15 mouse cellular contexts compared by ENCODE assay signal in genomic region chr2:158799328-158799727, GRCm38 (mm10). TPM values are rescaled to one million over a fixed set of nuclear protein-coding genes. Genes with fewer than 3 reads are reported as not detected.
A peak's percentile ranks its signal among the peaks of the same experiment; 100 is the strongest.
DNase-seq lines count a peak whose midpoint lies in the region; ATAC-seq and TF ChIP-seq lines count a peak whose summit lies in the region.
"Had no signal": no experiment of that assay in that cellular context is flagged by ENCODE, and none has a peak within 500 bp of the region (broad histone marks: within the 10 kb centered on the region; RNA-seq: fewer than 3 reads in every experiment).

No protein-coding gene starts in this region.

- H3K4me2 ChIP-seq in forebrain, embryonic 12.5 days, result no peak overlapping the region
- no peak overlapping the region for H3K4me2 ChIP-seq in forebrain, embryonic 15.5 days (replicated peaks)
- no peak overlapping the region for H3K4me2 ChIP-seq in embryonic facial prominence, embryonic 13.5 days
- H3K4me2 ChIP-seq: liver, embryonic 13.5 days; stomach, embryonic 15.5 days had no signal

- no peak overlapping the region for H3K4me3 ChIP-seq in forebrain, embryonic 12.5 days (replicated peaks)
- H3K4me3 ChIP-seq in forebrain, embryonic 15.5 days, result no peak overlapping the region
- no peak overlapping the region for H3K4me3 ChIP-seq in embryonic facial prominence, embryonic 13.5 days
- H3K4me3 ChIP-seq in olfactory bulb, adult 2 months (ENCODE audit: insufficient read depth, low read depth, low read length), result no peak overlapping the region
- H3K4me3 ChIP-seq: left cerebral cortex, adult 2 months; liver, embryonic 13.5 days; stomach, embryonic 15.5 days had no signal

- TF ChIP-seq POLR2A in olfactory bulb, adult 2 months (IDR thresholded peaks at IDR 0.05; ENCODE audit: insufficient read depth, low read depth, low read length), result no peak

- H3K9ac ChIP-seq in forebrain, embryonic 12.5 days, result 0 out of 2 replicates have a peak overlapping the region, but pooled peaks have one; percentile 25
- H3K9ac ChIP-seq in forebrain, embryonic 15.5 days (replicated peaks), result no peak overlapping the region
- no peak overlapping the region for H3K9ac ChIP-seq in embryonic facial prominence, embryonic 13.5 days
- H3K9ac ChIP-seq: liver, embryonic 13.5 days; stomach, embryonic 15.5 days had no signal

- 52% methylated on average over 4 of the region's 4 CpGs for WGBS in forebrain, embryonic 12.5 days
- WGBS in forebrain, embryonic 15.5 days, result 37% methylated on average over 4 of the region's 4 CpGs
- 42% methylated on average over 4 of the region's 4 CpGs for WGBS in embryonic facial prominence, embryonic 13.5 days
- WGBS in olfactory bulb, adult 2 months, result 12% methylated on average over 4 of the region's 4 CpGs

- H3K9me3 ChIP-seq in forebrain, embryonic 12.5 days, result no peaks in the 10 kb centered on the region
- no peaks in the 10 kb centered on the region for H3K9me3 ChIP-seq in forebrain, embryonic 15.5 days
- no peaks in the 10 kb centered on the region for H3K9me3 ChIP-seq in embryonic facial prominence, embryonic 13.5 days
- H3K9me3 ChIP-seq: liver, embryonic 13.5 days; stomach, embryonic 15.5 days had no signal

- no peak for TF ChIP-seq CTCF in olfactory bulb, adult 2 months (IDR thresholded peaks at IDR 0.05; ENCODE audit: insufficient read depth, low read depth, low read length)

- H3K4me1 ChIP-seq in forebrain, embryonic 12.5 days, result peaks cover 15% of the 10 kb centered on the region
- peaks cover 12% of the 10 kb centered on the region for H3K4me1 ChIP-seq in forebrain, embryonic 15.5 days
- H3K4me1 ChIP-seq in embryonic facial prominence, embryonic 13.5 days, result peaks cover 6% of the 10 kb centered on the region; the same call in 1 of the 2 replicates
- peaks cover 19% of the 10 kb centered on the region for H3K4me1 ChIP-seq in olfactory bulb, adult 2 months (ENCODE audit: control insufficient read depth, insufficient read depth, low read length)

- peak; percentile 29 to 39 for DNase-seq in left cerebral cortex, postnatal 14 days (ENCODE audit: low spot score in 2 of 2)
- no peak for DNase-seq in left cerebral cortex, adult 8-10 months (ENCODE audit: low spot score in 2 of 2)
- no peak for DNase-seq in thymus, postnatal 36 days
- no peak for DNase-seq in left cerebral cortex, adult 9 months (ENCODE audit: low spot score in 2 of 2)
- DNase-seq: cerebellum, adult 18-20 months; kidney, adult 8-10 months; liver, embryonic 13.5 days had no signal

- intact Hi-C loops in left cerebral cortex, postnatal 14 days (cut with DNase I), result no loop called here

- no peak for ATAC-seq in forebrain, embryonic 12.5 days (ENCODE audit: low FRiP score)
- no peak for ATAC-seq in forebrain, embryonic 15.5 days (replicated peaks)
- no peak for ATAC-seq in embryonic facial prominence, embryonic 13.5 days (ENCODE audit: insufficient number of reproducible peaks, insufficient read depth, low FRiP score, low TSS enrichment, low read depth)
- ATAC-seq: midbrain, embryonic 16.5 days had no signal

- peaks cover 33% of the 10 kb centered on the region for H3K36me3 ChIP-seq in forebrain, embryonic 12.5 days (replicated peaks)
- peaks cover 19% of the 10 kb centered on the region for H3K36me3 ChIP-seq in forebrain, embryonic 15.5 days
- H3K36me3 ChIP-seq in embryonic facial prominence, embryonic 13.5 days, result peaks cover 42% of the 10 kb centered on the region

- peak overlapping the region; percentile 50 for H3K27ac ChIP-seq in forebrain, embryonic 12.5 days
- no peak overlapping the region for H3K27ac ChIP-seq in forebrain, embryonic 15.5 days (replicated peaks)
- H3K27ac ChIP-seq in embryonic facial prominence, embryonic 13.5 days, result peak overlapping the region; percentile 45; the same call in 1 of the 2 replicates
- H3K27ac ChIP-seq in olfactory bulb, adult 2 months (ENCODE audit: insufficient read depth, low read depth, low read length), result peak overlapping the region; percentile 49; the same call in 1 of the 2 replicates
- H3K27ac ChIP-seq: left cerebral cortex, adult 2 months; liver, embryonic 13.5 days; stomach, embryonic 15.5 days had no signal

- H3K27me3 ChIP-seq in forebrain, embryonic 12.5 days, result no peaks in the 10 kb centered on the region
- H3K27me3 ChIP-seq in forebrain, embryonic 15.5 days, result no peaks in the 10 kb centered on the region
- no peaks in the 10 kb centered on the region for H3K27me3 ChIP-seq in embryonic facial prominence, embryonic 13.5 days
- H3K27me3 ChIP-seq: CH12.LX; liver, embryonic 13.5 days; stomach, embryonic 15.5 days had no signal

RNA-seq across cellular contexts. Expression of gene Dhx35, which starts 4.7 kb away (rescaled TPM):
- 20.1 and 22.7 TPM in 2 replicates for polyA plus RNA-seq in forebrain, embryonic 12.5 days (2016; fragmentation: Nextera tagmentation; extraction: Ambion mirVana)
- 17.1 and 17.3 TPM in 2 replicates for polyA plus RNA-seq in forebrain, embryonic 15.5 days (2015; fragmentation: Nextera tagmentation; extraction: Ambion mirVana)
- total RNA-seq in left cerebral cortex, postnatal 14 days (2021), result 10 to 100 TPM; 14.1 to 17.4 TPM
- 10 to 100 TPM; 18.5 to 24.0 (median 20.4) TPM for total RNA-seq in left cerebral cortex, adult 8-10 months (2022)
- 15.1 and 16.5 TPM in 2 replicates for polyA plus RNA-seq in embryonic facial prominence, embryonic 13.5 days (2015; fragmentation: Nextera tagmentation; extraction: Ambion mirVana)
- not detected in 2 replicates for polyA plus RNA-seq in olfactory bulb, adult 2 months (2012; ENCODE audit: insufficient read depth, insufficient read length, low replicate concordance, missing spikeins)

RNA-seq across cellular contexts. Expression of gene Fam83d, which starts 31.4 kb away (rescaled TPM):
- polyA plus RNA-seq in forebrain, embryonic 12.5 days (2016; fragmentation: Nextera tagmentation; extraction: Ambion mirVana), result 50.9 and 51.0 TPM in 2 replicates
- polyA plus RNA-seq in forebrain, embryonic 15.5 days (2015; fragmentation: Nextera tagmentation; extraction: Ambion mirVana), result 22.0 and 22.8 TPM in 2 replicates
- 1 to 10 TPM; 1.0 to 1.3 TPM for total RNA-seq in left cerebral cortex, postnatal 14 days (2021)
- 1 to 10 TPM; 1.2 to 2.5 (median 1.3) TPM for total RNA-seq in left cerebral cortex, adult 8-10 months (2022)
- 46.8 and 47.5 TPM in 2 replicates for polyA plus RNA-seq in embryonic facial prominence, embryonic 13.5 days (2015; fragmentation: Nextera tagmentation; extraction: Ambion mirVana)
- polyA plus RNA-seq in olfactory bulb, adult 2 months (2012; ENCODE audit: insufficient read depth, insufficient read length, low replicate concordance, missing spikeins), result not detected in 2 replicates

Comparison
In these comparisons a context has a peak if more than half of its experiments do, and no peak if none do; other contexts are left out.
1. DNase-seq: peak in left cerebral cortex, postnatal 14 days (2 of 2); none in left cerebral cortex, adult 8-10 months (0 of 2), thymus, postnatal 36 days (0 of 2) and left cerebral cortex, adult 9 months (0 of 2).
2. RNA of gene Fam83d, which starts 31.4 kb away (polyA plus RNA-seq): 50.9 to 51.0 TPM in forebrain, embryonic 12.5 days, 46.8 to 47.5 TPM in embryonic facial prominence, embryonic 13.5 days and 22.0 to 22.8 TPM in forebrain, embryonic 15.5 days; not detected in olfactory bulb, adult 2 months; every median in the first group is over 10 times any median in the second.